Mouse (Mus musculus) heart, embryonic 16.5 days (tissue): ENCODE data around the gene Gm20388. TPM values are rescaled to one million over a fixed set of nuclear protein-coding genes. Genes with fewer than 3 reads are reported as not detected.

Source experiments
- ATAC-seq: fragments of 200-750 bp; cut with Nextera tagmentation; replicated peaks from 2 replicates; pipeline ENCODE4 v1.8.0; 2017; ENCODE audit warnings: moderate number of reproducible peaks; ENCODE audit not compliant: insufficient read depth, low FRiP score; ENCODE audit errors: extremely low read depth
- H3K27ac ChIP-seq: fragments of 300-500 bp; sonication (generic); 2 replicates; pipeline ENCODE4 v1.5.1; 2014; ENCODE audit warnings: mild to moderate bottlenecking, low read length, control low read depth, moderate library complexity
- H3K27me3 ChIP-seq: fragments of 300-500 bp; sonication (generic); 2 replicates; pipeline ENCODE4 v1.6.1; 2014; ENCODE audit warnings: low read length, mixed read lengths; ENCODE audit not compliant: control insufficient read depth, insufficient read depth
- H3K36me3 ChIP-seq: fragments of 300-500 bp; sonication (generic); 2 replicates; pipeline ENCODE4 v1.6.1; 2014; ENCODE audit not compliant: control insufficient read depth, insufficient read depth
- H3K4me1 ChIP-seq: fragments of 300-500 bp; sonication (generic); 2 replicates; pipeline ENCODE4 v1.6.1; 2014; ENCODE audit warnings: low read length, mixed read lengths; ENCODE audit not compliant: control insufficient read depth, insufficient read depth
- H3K4me2 ChIP-seq: fragments of 300-500 bp; sonication (generic); 2 replicates; pipeline ENCODE4 v1.6.1; 2014; ENCODE audit warnings: low read depth, mild to moderate bottlenecking, control low read depth, low read length
- H3K4me3 ChIP-seq: fragments of 300-500 bp; sonication (generic); 2 replicates; pipeline ENCODE4 v1.5.1; 2014; ENCODE audit warnings: mild to moderate bottlenecking, control low read depth, low read length
- H3K9ac ChIP-seq: fragments of 300-500 bp; sonication (generic); 2 replicates; pipeline ENCODE4 v1.6.1; 2014; ENCODE audit warnings: low read length, control low read depth
- H3K9me3 ChIP-seq: fragments of 300-500 bp; sonication (generic); replicated peaks from 2 replicates; pipeline ENCODE4 v1.6.1; 2016; ENCODE audit warnings: low read length; ENCODE audit not compliant: control insufficient read depth
- WGBS: fragments of 180-500 bp; shearing (Covaris S2); extraction: QIAGEN DNeasy Blood & Tissue Kit; methylation state at CpG from one replicate; pipeline ENCODE4 v1.1.7; 2014; 5-methylcytosine and 5-hydroxymethylcytosine counted together
- polyA plus RNA-seq: library from polyadenylated mRNA; unstranded; fragments of >200 nt; fragmentation: Nextera tagmentation; extraction: Ambion mirVana; gene quantifications from 2 replicates; pipeline ENCODE4 v1.2.1, GENCODE M21; 2015

Gm20388 gene
- polyA plus RNA-seq, 1 experiment from 2014 or later, result 4.5 TPM

GRCm38 (mm10) chr8:120607460-120607859 is 696.8 kb downstream of the Gm20388 start:
- Histone ChIP-seq H3K27ac (no peak overlapping the region), H3K4me2 (no peak overlapping the region), H3K9ac (no peak overlapping the region), H3K4me1 (peaks cover 2% of the 10 kb centered on the region; the same call in 1 of the 2 replicates), H3K4me3 (no peak overlapping the region), H3K36me3 (no peaks in the 10 kb centered on the region), H3K27me3 (no peaks in the 10 kb centered on the region), H3K9me3 (no peaks in the 10 kb centered on the region)
- WGBS, result 80% methylated on average over 9 of the region's 9 CpGs
- no peak; the same call in 1 of the 2 replicates for ATAC-seq

- Histone ChIP-seq H3K4me2 (0 out of 2 replicates have a peak overlapping the region, but pooled peaks have one; percentile 15), H3K9ac (no peak overlapping the region), H3K4me1 (peaks cover 2% of the 10 kb centered on the region; the same call in 1 of the 2 replicates), H3K36me3 (no peaks in the 10 kb centered on the region), H3K27me3 (no peaks in the 10 kb centered on the region), H3K27ac (no peak overlapping the region), H3K9me3 (no peaks in the 10 kb centered on the region), H3K4me3 (no peak overlapping the region)
- no peak for ATAC-seq
- WGBS, result 10% methylated on average over 7 of the region's 7 CpGs
Observed at GRCm38 (mm10) chr8:120607885-120608284, 697.2 kb downstream of the Gm20388 start.

GRCm38 (mm10) chr8:120610824-120611223 is 700.2 kb downstream of the Gm20388 start:
- ATAC-seq, result no peak
- Histone ChIP-seq H3K4me1 (peaks cover 2% of the 10 kb centered on the region; the same call in 1 of the 2 replicates), H3K27me3 (no peaks in the 10 kb centered on the region), H3K9me3 (no peaks in the 10 kb centered on the region), H3K27ac (no peak overlapping the region), H3K4me2 (no peak overlapping the region), H3K4me3 (no peak overlapping the region), H3K9ac (no peak overlapping the region), H3K36me3 (no peaks in the 10 kb centered on the region)
- WGBS, result 90% methylated on average over 6 of the region's 6 CpGs

DNA sequence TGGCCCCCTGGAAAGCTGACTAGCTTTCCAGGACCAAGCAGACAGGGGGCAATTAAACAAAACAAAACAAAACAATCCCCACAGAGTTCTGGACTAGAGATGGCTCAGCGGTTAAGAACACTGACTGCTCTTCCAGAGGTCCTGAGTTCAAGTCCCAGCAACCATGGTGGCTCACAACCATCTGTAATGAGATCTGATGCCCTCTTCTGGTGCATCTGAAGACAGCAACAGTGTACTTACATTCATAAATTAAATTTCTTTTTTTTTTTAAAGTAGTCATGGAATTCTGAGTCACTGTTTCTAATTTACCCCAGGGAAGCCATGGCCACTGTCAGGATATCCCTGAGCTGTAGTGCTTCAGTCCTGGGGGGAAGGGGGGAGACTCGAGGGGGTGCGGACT is 703.9 kb downstream of the Gm20388 start:
- H3K4me3 ChIP-seq, result no peak overlapping the region
- H3K27me3 ChIP-seq, result no peaks in the 10 kb centered on the region
- ATAC-seq, result no peak
- WGBS, result 87% methylated on average over 3 of the region's 3 CpGs
- H3K36me3 ChIP-seq, result no peaks in the 10 kb centered on the region
- H3K9ac ChIP-seq, result no peak overlapping the region
- no peak overlapping the region for H3K27ac ChIP-seq
- no peak overlapping the region for H3K4me2 ChIP-seq
- no peaks in the 10 kb centered on the region for H3K9me3 ChIP-seq
- peaks cover 3% of the 10 kb centered on the region; the same call in 1 of the 2 replicates for H3K4me1 ChIP-seq

DNA sequence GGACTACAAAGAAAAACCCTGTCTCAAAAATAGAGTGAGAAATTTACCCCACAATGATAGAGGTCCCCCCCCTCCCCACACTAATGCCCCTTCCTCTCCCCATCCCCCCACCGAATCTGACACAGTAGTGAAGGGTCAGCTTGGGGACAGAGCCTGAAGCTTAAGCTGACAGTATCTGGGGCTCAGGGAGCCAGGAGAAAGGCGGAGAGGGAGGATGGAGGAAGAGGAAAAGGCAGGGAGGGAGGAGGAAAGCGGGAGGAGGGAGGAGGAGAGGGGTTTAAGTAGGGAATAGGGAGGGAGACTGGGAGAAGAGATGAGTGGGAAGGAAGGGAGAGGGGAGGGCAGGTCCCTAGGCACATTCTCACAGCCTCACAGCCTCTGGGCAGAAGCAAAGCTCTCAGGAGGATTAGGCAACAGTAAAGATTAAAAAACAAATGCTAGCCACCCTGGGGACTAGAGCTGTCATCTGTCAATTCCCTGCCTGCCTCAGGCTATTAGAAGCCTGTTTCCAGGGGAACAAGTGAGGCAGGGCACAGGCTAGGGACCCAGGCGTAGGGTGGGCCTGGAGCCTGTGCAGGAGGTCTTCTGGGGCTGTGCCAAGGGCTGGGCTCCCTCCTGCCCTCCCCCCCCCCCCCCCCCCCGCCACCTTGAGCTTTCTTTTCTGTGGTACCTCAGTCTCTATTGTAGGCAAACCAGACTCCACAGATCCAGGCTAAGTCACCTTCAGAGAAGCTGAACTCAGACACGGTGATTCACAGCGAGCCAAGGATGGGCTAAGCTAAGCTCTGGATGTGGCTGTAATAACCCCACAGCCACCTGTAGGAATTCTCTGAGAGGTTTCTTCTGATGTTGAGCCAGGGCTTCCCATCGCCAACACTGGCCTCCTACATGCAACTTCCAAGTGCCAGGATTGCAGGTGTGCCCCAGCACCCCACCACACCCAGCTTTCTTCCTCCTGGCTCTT is 706.3 kb downstream of the Gm20388 start:
- no peak overlapping the region for H3K9ac ChIP-seq
- H3K27me3 ChIP-seq, result no peaks in the 10 kb centered on the region
- 48% methylated on average over 7 of the region's 8 CpGs for WGBS
- H3K36me3 ChIP-seq, result no peaks in the 10 kb centered on the region
- peaks cover 14% of the 10 kb centered on the region for H3K4me1 ChIP-seq
- no peak overlapping the region for H3K4me2 ChIP-seq
- peak; percentile 33; the same call in 1 of the 2 replicates for ATAC-seq
- no peak overlapping the region for H3K4me3 ChIP-seq
- no peaks in the 10 kb centered on the region for H3K9me3 ChIP-seq
- no peak overlapping the region for H3K27ac ChIP-seq

- H3K4me2 ChIP-seq, result no peak overlapping the region
- no peaks in the 10 kb centered on the region for H3K36me3 ChIP-seq
- no peak overlapping the region for H3K4me3 ChIP-seq
- 2% methylated on average over 6 of the region's 6 CpGs for WGBS
- H3K9me3 ChIP-seq, result no peaks in the 10 kb centered on the region
- ATAC-seq, result peak; percentile 25; the same call in 1 of the 2 replicates
- H3K27me3 ChIP-seq, result no peaks in the 10 kb centered on the region
- no peak overlapping the region for H3K27ac ChIP-seq
- H3K9ac ChIP-seq, result no peak overlapping the region
- H3K4me1 ChIP-seq, result peaks cover 16% of the 10 kb centered on the region
Observed at GRCm38 (mm10) chr8:120618110-120618509, 707.5 kb downstream of the Gm20388 start.

DNA sequence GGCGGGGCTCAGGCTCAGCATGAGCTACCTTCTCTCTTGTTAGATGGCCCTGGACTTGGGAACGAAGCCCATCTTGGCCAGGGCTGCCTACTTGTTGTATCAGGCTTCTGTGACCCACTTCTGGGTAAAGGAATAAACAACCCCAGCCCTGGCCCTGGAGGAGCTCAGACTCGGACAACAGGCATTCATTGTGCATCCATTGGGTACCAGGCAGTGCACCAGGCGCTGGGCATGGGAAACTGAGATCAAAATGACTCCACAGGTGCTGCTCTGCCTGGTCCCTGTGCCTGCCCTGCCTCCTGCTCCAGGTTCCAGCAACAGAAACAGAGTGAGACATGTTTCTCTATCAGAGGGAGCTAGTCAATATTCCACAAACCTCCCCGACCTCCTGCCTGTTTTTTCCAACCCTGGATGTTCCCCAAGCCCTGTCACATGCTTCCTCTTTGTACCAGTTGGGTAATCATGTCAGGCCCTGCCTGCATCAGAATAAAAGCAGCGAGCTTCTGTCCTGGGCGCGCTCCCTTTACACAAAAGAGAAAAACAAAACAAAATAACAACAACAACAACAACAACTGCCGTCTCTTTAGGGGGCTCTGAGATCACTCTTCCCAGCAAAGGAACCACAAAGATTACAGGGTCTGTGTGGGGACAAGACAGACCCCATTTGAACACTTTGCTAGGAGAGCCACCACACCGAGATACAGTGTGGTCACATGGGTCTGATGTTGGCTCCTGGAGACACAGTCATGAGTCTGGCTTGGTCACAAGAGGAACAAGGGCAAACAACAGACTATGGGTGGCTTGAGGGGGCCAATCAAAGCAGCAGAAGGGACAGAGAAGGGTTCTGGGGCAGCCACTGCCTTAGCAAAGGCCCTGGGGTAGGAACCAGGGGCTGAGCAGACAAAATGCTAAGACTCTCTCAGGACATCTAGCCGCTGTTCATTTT is 708.9 kb downstream of the Gm20388 start:
- Histone ChIP-seq H3K36me3 (no peaks in the 10 kb centered on the region), H3K4me1 (peaks cover 16% of the 10 kb centered on the region), H3K4me2 (no peak overlapping the region), H3K4me3 (no peak overlapping the region), H3K9ac (no peak overlapping the region), H3K27ac (0 out of 2 replicates have a peak overlapping the region, but pooled peaks have one; percentile 5), H3K27me3 (no peaks in the 10 kb centered on the region), H3K9me3 (no peaks in the 10 kb centered on the region)
- ATAC-seq, result no peak
- 68% methylated on average over 11 of the region's 11 CpGs for WGBS

GRCm38 (mm10) chr8:120620441-120620840 is 709.8 kb downstream of the Gm20388 start:
- no peaks in the 10 kb centered on the region for H3K36me3 ChIP-seq
- peaks cover 16% of the 10 kb centered on the region for H3K4me1 ChIP-seq
- 57% methylated on average over 7 of the region's 7 CpGs for WGBS
- no peaks in the 10 kb centered on the region for H3K9me3 ChIP-seq
- H3K4me2 ChIP-seq, result no peak overlapping the region
- H3K27ac ChIP-seq, result no peak overlapping the region
- no peaks in the 10 kb centered on the region for H3K27me3 ChIP-seq
- no peak overlapping the region for H3K9ac ChIP-seq
- no peak for ATAC-seq
- H3K4me3 ChIP-seq, result no peak overlapping the region
